Comparison of ENCODE assay signal across 10 mouse cellular contexts in the genomic region with DNA sequence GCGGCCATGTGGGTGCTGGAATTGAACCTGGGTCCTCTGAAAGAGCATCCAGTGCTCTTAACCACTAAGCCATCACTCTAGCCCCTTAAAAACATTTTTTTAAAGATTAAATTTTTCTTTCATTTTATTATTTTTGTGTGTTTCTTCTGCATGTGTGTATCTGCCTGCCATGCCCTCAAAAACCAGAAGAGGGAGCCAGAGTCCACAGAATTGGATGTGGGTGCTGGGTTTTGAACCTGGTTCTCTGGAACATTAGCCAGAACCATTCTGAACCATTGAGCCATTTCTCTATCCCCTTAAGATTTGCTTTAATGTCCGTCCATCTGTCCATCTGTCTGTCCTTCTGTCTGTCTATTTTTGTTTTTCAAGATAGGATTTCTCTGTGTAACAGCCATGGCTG. TPM values are rescaled to one million over a fixed set of nuclear protein-coding genes. Genes with fewer than 3 reads are reported as not detected.
DNase-seq lines count a peak whose midpoint lies in the region; ATAC-seq and TF ChIP-seq lines count a peak whose summit lies in the region.
"Had no signal": no experiment of that assay in that cellular context is flagged by ENCODE, and none has a peak within 500 bp of the region (broad histone marks: within the 10 kb centered on the region; RNA-seq: fewer than 3 reads in every experiment).

No protein-coding gene starts in this region.

- no peak overlapping the region for H3K4me3 ChIP-seq in cortical plate, adult 2 months (ENCODE audit: insufficient read depth, low read length)
- H3K4me3 ChIP-seq in liver, postnatal 0 days (ENCODE audit: low read depth, low read length), result no peak overlapping the region
- H3K4me3 ChIP-seq: embryonic facial prominence, embryonic 12.5 days had no signal

- no peak overlapping the region for H3K4me2 ChIP-seq in liver, postnatal 0 days (ENCODE audit: low read depth, low read length)
- H3K4me2 ChIP-seq: embryonic facial prominence, embryonic 12.5 days had no signal

- peak; percentile 78 for TF ChIP-seq CTCF in cortical plate, adult 2 months (IDR thresholded peaks at IDR 0.05; ENCODE audit: extremely low read depth, insufficient read depth, low read length)
- peak; percentile 89 for TF ChIP-seq CTCF in liver, postnatal 0 days (IDR thresholded peaks at IDR 0.05; ENCODE audit: low read depth)

- intact Hi-C loops in heart, postnatal 25 days (cut with DNase I), result loop anchor here (1.0 to 10.0 kb wide), 2 partner anchors 56 to 862 kb away; partner anchors contain the start of gene Trex1
- intact Hi-C loops in left cerebral cortex, postnatal 36 days (cut with DNase I), result loop anchor here (1.0 to 10.0 kb wide), 3 partner anchors 56 to 872 kb away; partner anchors contain the start of genes Cdc25a, Nme6 and Trex1

- H3K9ac ChIP-seq in liver, postnatal 0 days (replicated peaks), result no peak overlapping the region
- H3K9ac ChIP-seq: embryonic facial prominence, embryonic 12.5 days had no signal

- no peak for TF ChIP-seq EP300 in liver, postnatal 0 days (IDR thresholded peaks at IDR 0.05; ENCODE audit: low read depth)

- WGBS in liver, postnatal 0 days (ENCODE audit: insufficient replicate concordance), result 42% methylated on average over 2 of the region's 2 CpGs

- peaks cover 2% of the 10 kb centered on the region for H3K4me1 ChIP-seq in cortical plate, adult 2 months (ENCODE audit: control insufficient read depth, insufficient read depth, low read length)
- H3K4me1 ChIP-seq in liver, postnatal 0 days (ENCODE audit: insufficient read depth), result no peaks in the 10 kb centered on the region
- H3K4me1 ChIP-seq: embryonic facial prominence, embryonic 12.5 days had no signal

- H3K27ac ChIP-seq in cortical plate, adult 2 months (ENCODE audit: insufficient read depth, low read length), result no peak overlapping the region
- H3K27ac ChIP-seq in liver, postnatal 0 days (ENCODE audit: low read depth), result no peak overlapping the region
- H3K27ac ChIP-seq: embryonic facial prominence, embryonic 12.5 days had no signal

- no peak for ATAC-seq in liver, postnatal 0 days

- no peaks in the 10 kb centered on the region for H3K27me3 ChIP-seq in liver, postnatal 0 days (ENCODE audit: insufficient read depth, low read length)
- H3K27me3 ChIP-seq: embryonic facial prominence, embryonic 12.5 days had no signal

- H3K9me3 ChIP-seq in liver, postnatal 0 days (ENCODE audit: low read length), result no peaks in the 10 kb centered on the region
- H3K9me3 ChIP-seq: embryonic facial prominence, embryonic 12.5 days had no signal

- H3K36me3 ChIP-seq in liver, postnatal 0 days (replicated peaks; ENCODE audit: insufficient read depth, low read length), result no peaks in the 10 kb centered on the region

- TF ChIP-seq POLR2A in cortical plate, adult 2 months (IDR thresholded peaks at IDR 0.05; ENCODE audit: extremely low read depth, insufficient read depth, low read length), result no peak

- DNase-seq in heart, adult 18-20 months, result peak; percentile 41 to 77
- no peak for DNase-seq in heart, postnatal 25 days (ENCODE audit: low spot score)
- peak; percentile 55 for DNase-seq in right cerebral cortex, postnatal 14 days
- no peak for DNase-seq in right cerebral cortex, postnatal 10 days (ENCODE audit: low spot score in 2 of 2)
- peak; percentile 72 for DNase-seq in liver, postnatal 0 days
- DNase-seq in thymus, postnatal 0 days (ENCODE audit: low spot score), result peak; percentile 62
- DNase-seq in left cerebral cortex, postnatal 36 days (ENCODE audit: low spot score in 2 of 2), result no peak

RNA-seq across cellular contexts. Expression of gene Pfkfb4, which starts 11.6 kb away (rescaled TPM):
- 1 to 10 TPM; 1.3 to 1.6 TPM for total RNA-seq in heart, adult 18-20 months (2021)
- 1 to 10 TPM; 2.3 to 2.7 TPM for total RNA-seq in heart, postnatal 25 days (2021)
- polyA plus RNA-seq in cortical plate, adult 2 months (2012; rRNA removed), result 20.5 and 20.8 TPM in 2 replicates
- 3.1 and 3.8 TPM in 2 replicates for polyA plus RNA-seq in liver, postnatal 0 days (2015; fragmentation: Nextera tagmentation; extraction: Ambion mirVana)
- 6.0 and 7.7 TPM in 2 replicates for polyA plus RNA-seq in thymus, postnatal 0 days (2015; fragmentation: Nextera tagmentation; extraction: Ambion mirVana)
- total RNA-seq in left cerebral cortex, postnatal 36 days (2021), result 10 to 100 TPM; 12.7 to 18.2 TPM

RNA-seq across cellular contexts. Expression of gene Ucn2, which starts 17.4 kb away (rescaled TPM):
- not detected for total RNA-seq in heart, adult 18-20 months (2021)
- total RNA-seq in heart, postnatal 25 days (2021), result not detected
- 0.25 and 0.35 TPM in 2 replicates for polyA plus RNA-seq in cortical plate, adult 2 months (2012; rRNA removed)
- polyA plus RNA-seq in liver, postnatal 0 days (2015; fragmentation: Nextera tagmentation; extraction: Ambion mirVana), result not detected in 2 replicates
- not detected in 2 replicates for polyA plus RNA-seq in thymus, postnatal 0 days (2015; fragmentation: Nextera tagmentation; extraction: Ambion mirVana)
- total RNA-seq in left cerebral cortex, postnatal 36 days (2021), result under 1 TPM in 1 of 2 experiments, not detected in 1; 0.70 TPM
- polyA plus RNA-seq: liver, embryonic 16.5 days had no signal

RNA-seq across cellular contexts. Expression of gene Shisa5, which starts 35.2 kb away (rescaled TPM):
- 10 to 100 TPM; 31.4 to 55.0 TPM for total RNA-seq in heart, adult 18-20 months (2021)
- total RNA-seq in heart, postnatal 25 days (2021), result 10 to 100 TPM; 43.0 to 43.2 TPM
- 123 and 125 TPM in 2 replicates for polyA plus RNA-seq in cortical plate, adult 2 months (2012; rRNA removed)
- 34.1 and 35.0 TPM in 2 replicates for polyA plus RNA-seq in liver, postnatal 0 days (2015; fragmentation: Nextera tagmentation; extraction: Ambion mirVana)
- 210 and 212 TPM in 2 replicates for polyA plus RNA-seq in thymus, postnatal 0 days (2015; fragmentation: Nextera tagmentation; extraction: Ambion mirVana)
- 10 to 100 TPM; 63.9 to 74.8 TPM for total RNA-seq in left cerebral cortex, postnatal 36 days (2021)

RNA-seq across cellular contexts. Expression of gene Col7a1, which starts 49.8 kb away (rescaled TPM):
- under 1 TPM; 0.31 to 0.60 TPM for total RNA-seq in heart, adult 18-20 months (2021)
- total RNA-seq in heart, postnatal 25 days (2021), result under 1 TPM; 0.23 to 0.61 TPM
- polyA plus RNA-seq in cortical plate, adult 2 months (2012; rRNA removed), result 4.1 and 4.7 TPM in 2 replicates
- 0.05 and 0.13 TPM in 2 replicates for polyA plus RNA-seq in liver, postnatal 0 days (2015; fragmentation: Nextera tagmentation; extraction: Ambion mirVana)
- 0.46 and 0.63 TPM in 2 replicates for polyA plus RNA-seq in thymus, postnatal 0 days (2015; fragmentation: Nextera tagmentation; extraction: Ambion mirVana)
- 1 to 10 TPM; 1.4 to 5.5 TPM for total RNA-seq in left cerebral cortex, postnatal 36 days (2021)

RNA-seq across cellular contexts. Expression of gene Trex1, which starts 56.3 kb away (rescaled TPM):
- total RNA-seq in heart, adult 18-20 months (2021), result 10 to 100 TPM; 13.6 to 17.2 TPM
- 10 to 100 TPM; 11.9 to 12.9 TPM for total RNA-seq in heart, postnatal 25 days (2021)
- polyA plus RNA-seq in cortical plate, adult 2 months (2012; rRNA removed), result 32.4 and 34.2 TPM in 2 replicates
- 13.3 and 14.3 TPM in 2 replicates for polyA plus RNA-seq in liver, postnatal 0 days (2015; fragmentation: Nextera tagmentation; extraction: Ambion mirVana)
- polyA plus RNA-seq in thymus, postnatal 0 days (2015; fragmentation: Nextera tagmentation; extraction: Ambion mirVana), result 42.1 and 42.4 TPM in 2 replicates
- 10 to 100 TPM; 12.5 to 15.7 TPM for total RNA-seq in left cerebral cortex, postnatal 36 days (2021)

Comparison
In these comparisons a context has a peak if more than half of its experiments do, and no peak if none do; other contexts are left out.
1. DNase-seq: peak in heart, adult 18-20 months (2 of 2), right cerebral cortex, postnatal 14 days (single experiment), liver, postnatal 0 days (single experiment) and thymus, postnatal 0 days (single experiment); none in heart, postnatal 25 days (single experiment), right cerebral cortex, postnatal 10 days (0 of 2) and left cerebral cortex, postnatal 36 days (0 of 2).